Mouse (Mus musculus) adrenal gland, postnatal 4 days (tissue): ENCODE measurements at regions not wholly inside any gene's neighbourhood (a gene's known extent, or its start where the extent isn't known, plus 50 kb on each side); places are given as distances from the start of the nearest gene placed in this dataset.

ENCODE experiments used
- DNase-seq, 2 experiments: peaks; one replicate each; pipeline ENCODE4 v3.0.0; 2021 to 2022; ENCODE audit warnings: low spot score in 2 of 2, mixed read lengths in 2 of 2

DNA sequence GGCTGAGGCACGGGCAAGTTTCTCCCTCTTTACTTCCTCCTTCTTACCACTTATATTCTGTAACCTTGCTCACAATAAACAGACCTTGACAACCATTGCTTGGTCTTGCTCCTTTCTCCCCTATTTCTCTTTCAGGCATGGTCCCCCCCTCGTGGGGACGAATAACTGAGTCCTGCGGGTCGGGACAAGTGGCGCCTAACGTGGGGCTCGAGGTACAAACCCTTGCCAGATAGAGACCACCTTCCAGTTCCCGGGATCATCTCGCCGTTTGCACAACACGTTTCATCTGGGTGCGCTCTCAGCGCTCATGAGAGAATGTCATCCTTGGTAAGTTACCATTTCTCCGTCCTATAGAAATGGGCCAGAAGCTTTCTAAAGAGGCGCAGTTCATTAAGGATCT, 79.6 kb upstream of the Foxn3 start:
- DNase-seq = no peak

GRCm38 (mm10) chr12:99642131-99642895, 78.9 kb upstream of the Foxn3 start:
- DNase-seq = no peak

DNA sequence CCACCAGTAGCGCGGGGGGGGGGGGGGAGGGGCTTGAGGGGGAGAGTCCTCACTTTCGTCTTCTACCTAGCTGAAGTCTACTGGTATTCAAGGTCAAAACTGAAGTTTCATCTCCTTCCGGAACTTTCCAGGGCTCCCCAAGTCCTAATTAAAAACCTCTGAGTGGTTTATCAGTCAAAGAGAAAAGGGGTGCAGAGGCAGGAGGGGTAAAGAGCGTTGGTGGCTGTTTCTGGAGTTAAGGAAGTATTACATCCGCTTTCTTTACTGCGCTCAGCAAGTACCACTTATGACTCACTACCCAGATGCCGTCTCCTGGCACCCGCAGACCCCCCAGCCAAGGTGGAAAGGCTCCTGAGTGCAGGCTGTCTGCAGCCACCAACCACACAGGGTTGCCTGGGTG, 77.9 kb upstream of the Foxn3 start:
- no peak for DNase-seq

GRCm38 (mm10) chr12:99640214-99641151, 77.1 kb upstream of the Foxn3 start:
- DNase-seq = no peak

- no peak for DNase-seq
Measured at GRCm38 (mm10) chr12:99639847-99640213, 76.4 kb upstream of the Foxn3 start.

GRCm38 (mm10) chr12:99639118-99639517, 75.7 kb upstream of the Foxn3 start:
- DNase-seq = no peak

DNA sequence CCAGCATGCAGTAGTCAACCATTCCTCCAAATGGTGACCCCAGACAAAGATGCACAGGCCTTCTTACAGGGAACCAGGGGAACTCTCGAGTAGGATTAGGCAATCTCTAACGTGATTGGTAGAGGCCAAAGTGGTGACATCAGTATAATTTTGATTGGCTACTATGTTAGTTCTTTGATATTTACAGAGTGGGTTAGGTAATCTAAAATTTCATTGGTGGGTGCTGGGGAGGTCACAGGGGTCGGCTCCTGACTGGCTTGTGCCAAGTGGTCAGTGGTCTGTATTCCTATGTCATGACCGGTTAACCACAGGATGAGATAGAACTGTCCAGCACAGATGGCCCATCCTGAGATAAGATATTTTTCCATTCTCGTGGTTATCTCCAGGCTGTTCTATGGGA, 74.6 kb upstream of the Foxn3 start:
- no peak for DNase-seq

DNA sequence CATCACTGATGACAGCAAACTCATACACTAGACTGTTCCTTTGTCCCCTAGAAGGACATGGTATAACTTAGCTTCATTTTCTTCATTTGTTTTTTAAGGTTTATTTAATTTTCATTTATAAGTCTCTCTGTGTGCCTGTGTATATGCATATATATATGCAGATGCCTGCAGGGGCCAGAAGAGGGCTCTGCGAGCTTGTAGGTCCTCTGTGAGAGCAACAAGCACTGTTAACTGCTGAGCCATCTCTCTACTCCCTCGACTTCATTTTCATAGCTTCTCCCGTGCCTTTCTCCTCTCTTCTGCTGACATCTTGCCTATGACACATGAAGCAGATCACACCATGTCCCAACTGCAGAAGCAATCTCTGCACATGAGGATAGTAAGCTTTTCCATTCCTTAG, 72.9 kb upstream of the Foxn3 start:
- no peak for DNase-seq

DNA sequence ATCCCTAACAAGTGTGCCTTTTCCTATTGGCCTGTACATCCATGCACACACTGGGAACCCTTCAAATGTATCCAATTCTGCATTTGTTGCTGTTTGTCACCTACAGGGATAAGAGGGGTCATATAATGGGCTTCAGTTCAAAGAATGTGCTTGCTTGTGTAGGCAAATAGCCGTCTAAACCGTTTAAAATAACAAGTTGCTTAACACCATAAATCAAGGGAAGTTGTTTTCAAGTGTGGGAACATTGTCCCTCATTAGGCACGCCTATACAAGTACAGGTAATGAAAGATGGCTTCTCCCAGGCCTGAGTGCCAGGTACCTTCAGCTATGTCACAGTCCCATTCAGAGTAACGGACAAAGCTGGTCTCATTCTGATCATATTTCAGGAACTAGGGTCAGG, 72.0 kb upstream of the Foxn3 start:
- DNase-seq = no peak

DNA sequence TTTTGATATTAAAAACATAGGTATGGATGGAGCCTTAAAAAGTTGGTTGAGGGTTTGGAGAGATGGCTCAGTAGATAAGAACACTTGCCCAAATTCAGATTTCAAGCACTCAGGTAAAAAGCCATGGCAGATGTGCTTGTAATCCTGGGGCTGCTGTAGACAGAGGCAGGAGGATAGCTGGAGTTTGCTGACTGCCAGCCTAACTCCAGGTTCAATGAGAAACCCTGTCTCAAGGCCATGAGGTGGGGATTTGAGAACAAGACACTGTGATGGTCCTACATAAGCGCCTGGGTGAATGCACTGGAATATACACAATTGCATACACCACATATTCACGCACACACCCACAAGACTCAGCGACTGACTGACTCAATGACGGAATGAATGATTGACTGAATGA, 71.3 kb upstream of the Foxn3 start:
- DNase-seq = no peak

GRCm38 (mm10) chr12:99633678-99634077, 70.3 kb upstream of the Foxn3 start:
- DNase-seq = no peak

DNA sequence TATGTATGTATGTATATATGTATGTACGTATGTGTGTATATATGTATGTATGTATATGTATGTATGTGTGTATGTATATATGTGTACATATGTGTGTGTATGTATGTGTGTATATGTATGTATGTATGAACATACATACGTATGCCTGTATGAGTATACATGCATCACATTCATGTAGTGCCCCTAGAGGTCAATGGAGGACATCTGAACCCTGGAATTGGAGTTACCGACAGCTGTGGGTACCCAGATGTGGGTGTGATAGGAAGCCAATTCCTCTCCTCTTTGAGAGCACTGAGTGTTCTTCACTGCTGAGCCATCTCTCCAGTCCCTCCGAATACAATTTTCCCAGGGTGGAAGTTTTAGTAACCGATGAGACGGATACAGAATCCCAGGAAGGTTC, 69.6 kb upstream of the Foxn3 start:
- DNase-seq = no peak

GRCm38 (mm10) chr12:99629606-99630005, 66.2 kb upstream of the Foxn3 start:
- no peak for DNase-seq

- DNase-seq = no peak
Measured at GRCm38 (mm10) chr12:99628421-99628820, 65.0 kb upstream of the Foxn3 start.

- DNase-seq = peak; percentile 74 to 77
Measured at GRCm38 (mm10) chr12:99627898-99628231, 64.5 kb upstream of the Foxn3 start.

GRCm38 (mm10) chr12:99627201-99627897, 64.0 kb upstream of the Foxn3 start:
- DNase-seq = no peak

GRCm38 (mm10) chr12:99626147-99626546, 62.8 kb upstream of the Foxn3 start:
- DNase-seq = no peak

DNA sequence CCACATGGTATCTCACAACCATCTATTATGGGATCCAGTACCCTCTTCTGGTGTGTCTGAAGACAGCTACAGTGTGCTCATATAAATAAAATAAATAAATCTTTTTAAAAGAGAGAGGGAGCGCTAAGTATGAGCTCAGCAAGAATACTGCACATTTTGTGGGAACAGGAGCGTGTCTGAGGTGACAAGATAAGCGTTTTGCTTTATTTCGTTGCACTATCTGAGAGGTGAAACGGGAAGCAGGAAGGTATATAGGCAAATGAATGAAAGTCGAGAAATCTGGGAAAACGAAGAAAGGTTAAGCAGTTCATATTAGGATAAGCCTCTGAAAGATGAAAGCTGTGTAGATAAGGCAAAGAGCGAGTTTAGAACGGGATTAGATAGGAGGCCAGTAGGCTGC, 61.7 kb upstream of the Foxn3 start:
- no peak for DNase-seq

DNA sequence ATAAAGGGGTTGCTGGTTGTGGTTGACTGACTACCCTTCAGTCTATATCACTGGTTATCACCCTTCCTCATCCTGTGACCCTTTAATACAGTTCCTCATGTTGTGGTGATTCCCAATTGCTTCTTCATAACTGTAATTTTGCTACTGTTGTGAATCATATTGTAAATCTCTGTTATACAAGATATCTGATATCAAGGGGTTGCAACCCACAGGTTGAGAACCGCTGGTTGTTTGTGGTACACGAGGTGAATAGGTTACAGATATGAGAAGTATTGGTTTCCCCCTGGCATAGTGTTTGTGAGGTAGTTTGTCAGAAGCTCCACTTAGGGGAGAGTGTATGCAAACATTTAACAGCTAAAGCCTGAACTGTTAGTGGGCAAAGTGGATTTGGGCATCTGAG, 58.9 kb upstream of the Foxn3 start:
- no peak for DNase-seq

GRCm38 (mm10) chr12:99617241-99617804, 53.9 kb upstream of the Foxn3 start:
- no peak for DNase-seq

DNA sequence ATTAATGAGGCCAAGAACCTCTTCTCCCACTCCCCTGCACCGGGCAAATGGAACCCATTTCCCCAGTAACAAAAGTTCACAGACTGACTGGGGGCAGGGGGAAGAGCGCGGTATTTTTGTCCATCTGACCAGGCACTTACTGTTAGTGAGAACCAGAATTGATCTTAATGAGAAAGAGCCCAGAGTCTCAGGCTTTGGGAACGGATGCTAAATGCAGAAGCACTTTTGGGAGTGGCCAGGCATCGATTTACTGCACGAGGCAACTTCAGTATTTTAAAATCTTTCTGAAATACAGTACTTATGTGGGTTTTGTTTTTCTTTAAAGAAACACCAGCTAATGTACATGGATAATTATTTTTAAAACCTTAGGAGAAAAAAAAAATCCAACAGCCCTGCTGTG, 51.0 kb upstream of the Foxn3 start:
- no peak for DNase-seq
